Mouse (Mus musculus): ENCODE measurements around the gene Cdh16. TPM values are rescaled to one million over a fixed set of nuclear protein-coding genes. Genes with fewer than 3 reads are reported as not detected.
A peak's percentile ranks its signal among the peaks of the same experiment; 100 is the strongest.
"Not testable (repeated sequence)": the region's sequence is repeated elsewhere in the genome, so short reads cannot be mapped to it uniquely, and the experiment has no call there.

Gene Cdh16
- polyA plus RNA-seq, 1 experiment from 2014 or later: 0.18 TPM

DNA sequence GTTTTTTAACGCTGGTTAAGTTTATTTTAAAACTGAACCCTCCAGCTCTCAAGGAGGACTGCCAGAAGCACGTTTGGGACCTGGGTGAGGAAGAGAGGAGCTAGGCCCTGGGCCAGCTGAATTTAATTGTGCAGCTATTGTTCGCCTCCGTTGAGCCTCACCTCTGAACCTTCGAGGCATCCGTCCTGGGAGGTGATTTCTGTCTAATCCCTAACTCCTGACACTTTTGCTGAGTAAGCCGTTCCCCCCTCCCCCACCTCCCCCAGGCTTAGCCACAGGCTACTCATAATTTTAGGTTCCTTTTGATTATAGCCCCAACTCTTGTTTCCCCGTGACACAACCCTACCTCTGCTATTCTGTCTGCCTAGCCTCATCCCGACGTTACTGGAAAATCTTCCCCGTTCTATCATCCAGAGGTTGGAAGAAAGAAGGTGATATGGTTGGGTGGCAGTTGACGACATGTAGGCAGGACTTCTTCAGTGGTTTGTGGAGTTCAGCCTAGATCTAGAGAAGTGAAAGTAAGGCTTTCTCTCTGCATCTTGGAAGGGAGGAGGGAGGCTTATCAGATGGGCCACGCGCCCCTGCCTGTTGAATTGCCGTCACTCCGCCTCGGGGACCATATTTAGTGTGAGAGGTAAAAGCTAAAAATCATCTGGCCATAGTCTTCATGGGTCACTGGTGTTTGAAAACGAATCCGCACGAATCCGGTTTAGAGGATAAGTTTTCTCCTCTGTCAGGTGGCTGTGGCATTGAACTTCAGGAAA, 28.2 kb downstream of the Cdh16 start:
- H3K27ac ChIP-seq (replicated peaks): no peak overlapping the region
- H3K4me1 ChIP-seq (replicated peaks): peaks cover 28% of the 10 kb centered on the region
- H3K4me2 ChIP-seq: peak overlapping the region; percentile 32
- peaks cover 2% of the 10 kb centered on the region; the same call in 1 of the 2 replicates for H3K27me3 ChIP-seq
- peaks cover 20% of the 10 kb centered on the region for H3K36me3 ChIP-seq (replicated peaks)
- H3K9ac ChIP-seq: no peak overlapping the region
- no peaks in the 10 kb centered on the region for H3K9me3 ChIP-seq (replicated peaks)
- ATAC-seq (ENCODE audit: insufficient read depth): no peak
- WGBS (ENCODE audit: insufficient replicate concordance): 64% methylated on average over 21 of the region's 21 CpGs
- no peak overlapping the region for H3K4me3 ChIP-seq (replicated peaks)

DNA sequence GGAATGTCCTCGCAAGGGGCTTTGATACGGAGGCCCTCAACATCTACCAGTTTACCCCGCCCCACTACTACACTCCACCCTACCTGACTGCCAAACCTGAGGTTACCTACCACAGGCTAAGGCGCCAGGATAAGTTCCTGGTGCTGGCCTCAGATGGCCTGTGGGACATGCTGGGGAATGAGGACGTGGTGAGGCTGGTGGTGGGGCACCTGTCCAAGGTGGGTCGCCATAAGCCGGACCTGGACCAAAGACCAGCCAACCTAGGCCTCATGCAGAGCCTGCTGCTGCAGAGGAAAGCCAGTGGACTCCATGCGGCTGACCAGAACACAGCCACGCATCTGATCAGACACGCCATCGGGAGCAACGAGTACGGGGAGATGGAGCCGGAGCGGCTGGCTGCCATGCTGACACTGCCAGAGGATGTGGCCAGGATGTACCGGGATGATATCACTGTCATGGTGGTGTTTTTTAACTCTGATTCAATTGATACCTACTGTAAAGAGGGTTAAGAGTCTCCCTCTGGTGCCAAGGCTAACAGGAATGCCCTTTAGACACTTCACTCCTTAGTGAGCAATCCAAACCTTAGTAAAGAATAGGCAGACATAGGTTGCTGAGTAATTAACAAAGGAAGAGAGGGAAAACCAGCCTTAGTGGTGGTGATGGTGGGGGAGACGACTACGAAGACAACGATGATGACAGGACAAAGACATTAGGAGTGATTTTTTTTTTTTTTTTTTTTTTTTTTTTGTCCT, 29.4 kb downstream of the Cdh16 start:
- Histone ChIP-seq H3K27me3 (no peaks in the 10 kb centered on the region), H3K27ac (replicated peaks) (no peak overlapping the region), H3K4me2 (no peak overlapping the region), H3K36me3 (replicated peaks) (peaks cover 20% of the 10 kb centered on the region), H3K4me1 (replicated peaks) (peaks cover 37% of the 10 kb centered on the region), H3K9me3 (replicated peaks) (no peaks in the 10 kb centered on the region), H3K9ac (no peak overlapping the region), H3K4me3 (replicated peaks) (no peak overlapping the region)
- WGBS (ENCODE audit: insufficient replicate concordance): 84% methylated on average over 19 of the region's 19 CpGs
- ATAC-seq (ENCODE audit: insufficient read depth): no peak

DNA sequence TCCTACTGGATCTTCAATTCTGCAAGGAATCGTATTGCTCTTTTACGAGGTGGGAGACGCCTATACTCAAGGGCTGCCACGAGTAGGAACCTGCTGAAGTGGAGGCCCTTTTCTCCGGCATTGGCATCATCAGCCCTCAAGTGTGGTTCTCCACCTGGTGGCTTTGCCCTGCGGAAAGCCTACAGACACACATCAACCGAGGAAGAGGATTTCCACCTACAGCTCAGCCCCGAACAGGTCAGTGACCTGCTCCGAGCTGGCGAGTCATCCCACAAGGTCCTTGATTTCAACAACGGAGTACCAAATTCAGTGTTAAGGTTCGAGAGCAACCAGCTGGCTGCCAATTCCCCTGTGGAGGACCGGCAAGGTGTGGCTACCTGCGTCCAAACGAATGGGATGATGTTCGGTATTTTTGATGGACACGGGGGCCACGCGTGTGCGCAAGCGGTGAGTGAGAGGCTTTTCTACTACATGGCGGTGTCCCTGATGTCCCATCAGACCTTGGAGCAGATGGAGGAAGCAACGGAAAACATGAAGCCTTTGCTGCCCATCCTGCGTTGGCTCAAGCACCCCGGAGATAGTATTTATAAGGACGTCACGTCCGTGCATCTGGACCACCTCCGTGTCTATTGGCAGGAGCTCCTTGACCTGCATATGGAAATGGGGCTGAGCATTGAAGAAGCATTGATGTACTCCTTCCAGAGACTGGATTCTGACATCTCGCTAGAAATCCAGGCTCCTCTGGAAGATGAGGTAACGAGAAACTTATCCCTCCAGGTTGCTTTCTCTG, 30.5 kb downstream of the Cdh16 start:
- H3K27ac ChIP-seq (replicated peaks): no peak overlapping the region
- no peak overlapping the region for H3K4me3 ChIP-seq (replicated peaks)
- ATAC-seq (ENCODE audit: insufficient read depth): no peak
- no peak overlapping the region for H3K4me2 ChIP-seq
- H3K36me3 ChIP-seq (replicated peaks): peaks cover 20% of the 10 kb centered on the region
- 86% methylated on average over 31 of the region's 31 CpGs for WGBS (ENCODE audit: insufficient replicate concordance)
- no peaks in the 10 kb centered on the region for H3K27me3 ChIP-seq
- no peaks in the 10 kb centered on the region for H3K9me3 ChIP-seq (replicated peaks)
- H3K4me1 ChIP-seq (replicated peaks): peaks cover 37% of the 10 kb centered on the region
- no peak overlapping the region for H3K9ac ChIP-seq

DNA sequence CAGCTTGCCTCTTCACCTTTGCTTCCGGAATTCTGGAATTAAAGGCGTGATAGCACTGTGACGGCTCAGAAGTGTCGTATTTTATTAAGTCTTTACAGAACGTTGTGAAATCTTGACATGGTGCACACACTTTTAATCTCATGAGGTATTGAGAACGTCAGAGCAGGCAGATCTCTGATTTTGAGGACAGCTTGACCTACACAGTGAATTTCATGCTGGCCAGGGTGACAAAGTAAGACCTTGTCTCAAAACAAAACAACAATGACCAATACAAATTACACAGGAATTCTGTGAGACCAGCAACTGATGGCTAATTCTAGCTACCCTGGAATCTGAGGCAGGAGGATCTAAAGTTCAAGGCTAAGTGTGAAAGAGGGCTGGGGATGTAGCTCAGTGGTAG, 31.6 kb downstream of the Cdh16 start:
- Histone ChIP-seq H3K27me3 (no peaks in the 10 kb centered on the region), H3K4me3 (replicated peaks) (no peak overlapping the region), H3K27ac (replicated peaks) (no peak overlapping the region), H3K9me3 (replicated peaks) (no peaks in the 10 kb centered on the region), H3K4me2 (peak overlapping the region; percentile 93), H3K9ac (no peak overlapping the region), H3K36me3 (replicated peaks) (peaks cover 20% of the 10 kb centered on the region), H3K4me1 (replicated peaks) (peaks cover 37% of the 10 kb centered on the region)
- WGBS (ENCODE audit: insufficient replicate concordance): 70% methylated on average over 6 of the region's 6 CpGs
- ATAC-seq (ENCODE audit: insufficient read depth): no peak

DNA sequence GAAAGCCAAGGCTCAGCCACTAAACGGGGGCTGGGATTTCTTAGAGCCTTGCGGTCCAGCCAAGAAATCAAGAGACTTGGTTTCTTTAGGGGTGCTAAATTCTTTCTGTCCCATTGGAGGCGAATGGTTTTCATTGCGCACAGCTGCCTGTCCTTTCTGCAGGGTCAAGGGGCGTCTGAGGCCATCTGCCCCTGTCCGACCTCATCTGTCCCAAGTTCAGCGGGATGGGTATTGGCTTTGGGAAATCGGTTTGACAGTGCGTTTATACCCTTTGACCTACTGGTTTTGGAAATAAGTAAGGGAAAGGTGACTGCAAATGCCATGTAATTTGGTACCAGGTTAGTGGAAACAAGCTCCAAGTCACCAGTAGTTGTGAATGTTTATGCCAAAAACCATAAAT, 32.3 kb downstream of the Cdh16 start:
- H3K4me3 ChIP-seq (replicated peaks): peak overlapping the region; percentile 73
- H3K27me3 ChIP-seq: no peaks in the 10 kb centered on the region
- peak overlapping the region; percentile 93 for H3K4me2 ChIP-seq
- H3K9ac ChIP-seq: peak overlapping the region; percentile 52
- no peak for ATAC-seq (ENCODE audit: insufficient read depth)
- WGBS (ENCODE audit: insufficient replicate concordance): 3% methylated on average over 9 of the region's 9 CpGs
- H3K4me1 ChIP-seq (replicated peaks): peaks cover 37% of the 10 kb centered on the region
- H3K36me3 ChIP-seq (replicated peaks): peaks cover 20% of the 10 kb centered on the region
- H3K9me3 ChIP-seq (replicated peaks): no peaks in the 10 kb centered on the region
- peak overlapping the region; percentile 87 for H3K27ac ChIP-seq (replicated peaks)

DNA sequence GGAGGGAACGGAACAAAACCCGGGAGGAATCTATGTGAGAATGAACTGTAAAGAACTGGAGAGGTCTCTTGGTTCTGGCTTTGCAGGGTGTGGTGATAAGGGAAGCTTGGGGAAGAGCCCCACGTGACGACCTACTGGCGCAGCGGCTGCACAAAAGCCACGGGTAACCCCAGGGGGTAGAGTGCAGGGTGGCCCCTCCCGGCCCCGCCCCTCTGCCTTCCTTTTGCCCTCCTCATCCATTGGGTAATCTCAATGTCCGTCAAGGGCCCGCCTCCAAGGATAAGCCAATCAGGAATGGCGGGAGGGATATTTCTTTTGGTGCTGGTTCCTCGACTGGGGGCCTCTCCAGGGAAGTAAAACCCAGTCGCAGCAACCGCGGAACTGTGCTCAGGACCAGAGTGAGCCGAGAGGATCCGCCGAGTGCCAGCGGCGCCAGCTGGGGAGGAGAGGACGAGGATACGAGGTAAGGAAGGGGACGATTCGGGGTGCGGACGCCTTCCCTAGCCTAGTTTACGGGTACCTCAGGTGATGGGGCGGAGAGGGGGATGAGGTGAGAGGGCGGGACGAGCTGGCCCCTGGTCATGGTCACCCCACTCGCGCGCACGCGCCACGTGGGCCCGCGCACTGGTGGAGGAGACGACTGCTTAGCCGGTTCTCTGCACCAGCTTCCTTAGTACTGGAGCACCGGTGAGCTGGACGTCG, 32.9 kb downstream of the Cdh16 start, which contains the start of gene Pdp2:
Pdp2 (plus strand) TSS at position 319 of the 702 bp plus-strand sequence.
- Histone ChIP-seq H3K9me3 (replicated peaks) (no peaks in the 10 kb centered on the region), H3K4me1 (replicated peaks) (peaks cover 33% of the 10 kb centered on the region), H3K4me2 (peak within 1 kb of the TSS; percentile 93), H3K4me3 (replicated peaks) (peak within 1 kb of the TSS; percentile 73), H3K36me3 (replicated peaks) (peaks cover 20% of the 10 kb centered on the region), H3K27ac (replicated peaks) (peak within 1 kb of the TSS; percentile 87), H3K27me3 (no peaks in the 10 kb centered on the region), H3K9ac (peak within 1 kb of the TSS; percentile 52)
- WGBS (ENCODE audit: insufficient replicate concordance): under 1% methylated on average over 44 of the region's 44 CpGs
- ATAC-seq (ENCODE audit: insufficient read depth): peak; percentile 97

DNA sequence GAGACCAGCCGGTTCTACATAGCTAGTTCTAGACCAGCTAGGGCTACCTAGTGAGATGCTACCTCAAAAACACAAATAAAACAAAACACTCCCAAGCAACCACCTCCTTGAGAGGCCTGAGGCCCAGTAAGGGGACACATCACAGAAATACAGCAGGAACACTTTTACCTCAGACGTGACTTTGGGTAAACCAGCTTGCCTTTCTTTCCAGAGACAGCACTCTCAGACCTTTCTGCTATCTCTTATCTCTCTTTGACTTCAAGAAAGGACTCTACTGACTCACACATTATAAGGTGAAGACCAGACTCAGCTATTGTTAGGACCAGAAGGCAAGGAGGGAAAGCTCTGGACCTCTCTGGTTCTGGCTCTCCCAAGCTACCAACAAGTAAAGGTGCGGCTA, 33.9 kb downstream of the Cdh16 start:
- peaks cover 27% of the 10 kb centered on the region for H3K4me1 ChIP-seq (replicated peaks)
- H3K36me3 ChIP-seq (replicated peaks): peaks cover 20% of the 10 kb centered on the region
- ATAC-seq (ENCODE audit: insufficient read depth): no peak
- H3K4me3 ChIP-seq (replicated peaks): no peak overlapping the region
- H3K4me2 ChIP-seq: no peak overlapping the region
- H3K9me3 ChIP-seq (replicated peaks): no peaks in the 10 kb centered on the region
- WGBS (ENCODE audit: insufficient replicate concordance): 65% methylated on average over 3 of the region's 3 CpGs
- H3K27ac ChIP-seq (replicated peaks): no peak overlapping the region
- H3K9ac ChIP-seq: no peak overlapping the region
- no peaks in the 10 kb centered on the region for H3K27me3 ChIP-seq

DNA sequence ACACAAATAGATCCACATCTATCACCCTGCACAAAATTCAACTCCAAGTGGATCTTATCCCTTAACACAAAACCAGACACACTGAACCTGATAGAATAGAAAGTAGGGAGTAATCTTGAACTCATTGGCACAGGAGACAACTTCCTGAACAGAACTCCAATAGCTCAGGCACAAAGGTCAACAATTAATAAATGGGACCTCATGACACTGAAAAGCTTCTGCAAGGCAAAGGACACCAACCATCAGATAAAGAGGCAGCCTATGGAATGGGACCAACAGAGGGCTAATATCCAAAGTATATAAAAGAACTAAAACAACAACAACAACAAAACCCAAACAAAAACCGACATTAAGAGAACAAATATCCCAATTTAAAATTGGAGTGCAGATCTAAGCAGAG, 39.7 kb downstream of the Cdh16 start:
- Histone ChIP-seq H3K4me1 (replicated peaks) (no peaks in the 10 kb centered on the region), H3K9me3 (replicated peaks) (no peaks in the 10 kb centered on the region), H3K27me3 (no peaks in the 10 kb centered on the region), H3K9ac (no peak overlapping the region), H3K4me3 (replicated peaks) (no peak overlapping the region), H3K36me3 (replicated peaks) (no peaks in the 10 kb centered on the region), H3K27ac (replicated peaks) (no peak overlapping the region), H3K4me2 (no peak overlapping the region)
- no peak for ATAC-seq (ENCODE audit: insufficient read depth)
- WGBS (ENCODE audit: insufficient replicate concordance): 27% methylated on average over 1 of the region's 1 CpGs

DNA sequence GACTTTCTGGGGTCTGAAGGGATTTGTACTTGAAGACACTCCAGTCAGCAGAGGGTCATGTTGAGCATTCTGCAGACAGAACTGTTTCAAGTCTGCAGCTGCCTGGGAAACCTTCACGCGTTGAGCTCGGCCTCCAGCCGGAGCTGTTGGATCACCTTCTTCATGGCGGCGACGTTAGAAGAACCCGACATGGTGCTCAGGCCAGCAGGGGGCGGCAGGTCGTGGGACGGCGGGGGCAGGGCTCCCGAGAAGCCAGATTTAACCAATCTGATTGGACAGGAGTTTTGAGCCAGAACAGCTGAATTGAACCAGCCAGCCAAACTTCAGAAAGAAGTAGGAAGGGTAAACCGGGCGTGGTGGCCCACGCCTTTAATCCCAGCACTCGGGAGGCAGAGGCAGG, 46.6 kb downstream of the Cdh16 start:
- H3K9me3 ChIP-seq (replicated peaks); H3K9ac ChIP-seq; H3K4me2 ChIP-seq; H3K4me3 ChIP-seq (replicated peaks); H3K27ac ChIP-seq (replicated peaks); H3K27me3 ChIP-seq; H3K36me3 ChIP-seq (replicated peaks); H3K4me1 ChIP-seq (replicated peaks); ATAC-seq (ENCODE audit: insufficient read depth): not testable (repeated sequence)
- WGBS (ENCODE audit: insufficient replicate concordance): 68% methylated on average over 17 of the region's 17 CpGs

DNA sequence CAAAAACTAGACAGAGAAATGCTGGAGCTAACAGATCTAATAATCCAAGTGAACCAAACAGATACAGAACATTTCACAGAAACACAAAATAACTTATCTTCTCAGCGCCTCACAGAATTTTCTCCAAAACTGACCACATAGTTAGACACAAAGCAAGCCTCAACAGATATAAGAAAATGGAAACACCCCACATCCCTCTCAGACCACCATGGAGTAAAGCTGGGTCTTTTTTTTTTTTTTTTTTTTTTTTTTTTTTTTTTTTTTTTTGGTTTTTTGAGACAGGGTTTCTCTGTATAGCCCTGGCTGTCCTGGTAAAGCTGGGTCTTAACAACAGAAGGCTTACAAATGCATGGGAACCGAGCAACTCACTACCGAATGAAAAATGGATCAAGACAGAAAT, 47.4 kb downstream of the Cdh16 start:
- no peaks in the 10 kb centered on the region for H3K36me3 ChIP-seq (replicated peaks)
- no peaks in the 10 kb centered on the region for H3K4me1 ChIP-seq (replicated peaks)
- no peaks in the 10 kb centered on the region for H3K9me3 ChIP-seq (replicated peaks)
- H3K27me3 ChIP-seq: 0 out of 2 replicates have a peak, but pooled peaks cover 4% of the 10 kb centered on the region
- H3K4me2 ChIP-seq: no peak overlapping the region
- H3K27ac ChIP-seq (replicated peaks): no peak overlapping the region
- no peak overlapping the region for H3K9ac ChIP-seq
- no peak overlapping the region for H3K4me3 ChIP-seq (replicated peaks)
- no peak for ATAC-seq (ENCODE audit: insufficient read depth)
- WGBS (ENCODE audit: insufficient replicate concordance): 63% methylated on average over 3 of the region's 3 CpGs
